Mouse (Mus musculus) limb, embryonic 14.5 days (tissue): ENCODE results near the gene Tmem237. TPM values are rescaled to one million over a fixed set of nuclear protein-coding genes. Genes with fewer than 3 reads are reported as not detected.

Source experiments
- ATAC-seq: fragments of 200-750 bp; cut with Nextera tagmentation; 2 replicates; pipeline ENCODE4 v1.8.0; 2017; ENCODE audit warnings: low read depth, moderate number of reproducible peaks, moderate TSS enrichment; ENCODE audit not compliant: low FRiP score
- DNase-seq: peaks from one replicate; pipeline ENCODE4 v3.0.0-alpha.2; 2015; ENCODE audit warnings: low spot score
- H3K27ac ChIP-seq: fragments of 300-500 bp; sonication (generic); replicated peaks from 2 replicates; pipeline ENCODE4 v1.5.1; 2014; ENCODE audit warnings: low read depth, mild to moderate bottlenecking, low read length, moderate library complexity, mixed read lengths
- H3K27me3 ChIP-seq: fragments of 300-500 bp; sonication (generic); 2 replicates; pipeline ENCODE4 v1.6.1; 2014; ENCODE audit warnings: low read length, mixed read lengths; ENCODE audit not compliant: control insufficient read depth, insufficient read depth
- H3K36me3 ChIP-seq: fragments of 300-500 bp; sonication (generic); 2 replicates; pipeline ENCODE4 v1.6.1; 2014; ENCODE audit warnings: mild to moderate bottlenecking, low read length, moderate library complexity, mixed read lengths; ENCODE audit not compliant: control insufficient read depth, insufficient read depth
- H3K4me1 ChIP-seq: fragments of 300-500 bp; sonication (generic); 2 replicates; pipeline ENCODE4 v1.6.1; 2014; ENCODE audit warnings: antibody characterized with exemption, low read length, mixed read lengths; ENCODE audit not compliant: control insufficient read depth, insufficient read depth
- H3K4me2 ChIP-seq: fragments of 300-500 bp; sonication (generic); replicated peaks from 2 replicates; pipeline ENCODE4 v1.6.1; 2014; ENCODE audit warnings: low read depth, mild to moderate bottlenecking, low read length, moderate library complexity; ENCODE audit not compliant: severe bottlenecking
- H3K4me3 ChIP-seq: fragments of 300-500 bp; sonication (generic); replicated peaks from 2 replicates; pipeline ENCODE4 v1.5.1; 2014; ENCODE audit warnings: low read length
- H3K9ac ChIP-seq: fragments of 300-500 bp; sonication (generic); 2 replicates; pipeline ENCODE4 v1.6.1; 2014; ENCODE audit warnings: mild to moderate bottlenecking, low read depth, low read length, moderate library complexity; ENCODE audit not compliant: severe bottlenecking
- H3K9me3 ChIP-seq: fragments of 300-500 bp; sonication (generic); 2 replicates; pipeline ENCODE4 v1.6.1; 2016; ENCODE audit warnings: low read length; ENCODE audit not compliant: control insufficient read depth
- POLR2A ChIP-seq: fragments of 200-500 bp; IDR thresholded peaks from 2 replicates; pipeline ENCODE4 v1.8.0; 2012; ENCODE audit warnings: inconsistent platforms, mild to moderate bottlenecking, moderate library complexity, borderline replicate concordance; ENCODE audit not compliant: insufficient read depth, insufficient read length; ENCODE audit errors: extremely low read depth
- WGBS: fragments of 180-500 bp; shearing (Covaris S2); extraction: QIAGEN DNeasy Blood & Tissue Kit; methylation state at CpG from one replicate; pipeline ENCODE4 v1.1.7; 2014; 5-methylcytosine and 5-hydroxymethylcytosine counted together
- polyA plus RNA-seq, 2 experiments: library from polyadenylated mRNA; depleted of rRNA in 1 of 2; stranded (reverse) in 1 of 2; unstranded in 1 of 2; fragments of >200 nt; fragmentation: Nextera tagmentation in 1 of 2; extraction: Ambion mirVana in 1 of 2; gene quantifications; 2 replicates each; pipeline versions ENCODE4 v1.2.1 to v1.2.3; 2012 to 2014

Gene Tmem237
- polyA plus RNA-seq, 2 experiments: 26.0 to 33.3 TPM

DNA sequence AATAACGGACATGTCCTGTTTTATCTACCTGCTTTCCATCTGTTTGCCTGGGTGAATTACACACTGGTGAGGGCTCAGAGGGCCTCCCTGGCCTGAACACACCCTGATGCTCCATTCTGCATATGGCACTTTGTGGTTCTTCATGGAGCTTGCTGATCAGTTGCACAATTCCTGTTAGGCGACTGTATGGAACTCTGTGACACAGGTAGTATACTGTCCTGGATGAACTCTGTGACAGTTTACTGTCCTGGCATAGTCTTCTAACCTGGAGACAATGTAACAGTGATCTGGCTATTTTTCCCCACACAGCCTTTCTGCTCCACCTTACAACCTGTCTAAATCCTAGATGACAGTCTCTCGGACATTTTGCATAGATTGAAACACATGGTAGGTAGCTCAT, 38.9 kb upstream of the Tmem237 start:
- Histone ChIP-seq H3K9me3 (no peaks in the 10 kb centered on the region), H3K36me3 (peaks cover 10% of the 10 kb centered on the region), H3K4me1 (peaks cover 6% of the 10 kb centered on the region; the same call in 1 of the 2 replicates), H3K4me3 (no peak overlapping the region), H3K27me3 (no peaks in the 10 kb centered on the region), H3K27ac (no peak overlapping the region), H3K9ac (no peak overlapping the region), H3K4me2 (no peak overlapping the region)
- WGBS: 84% methylated on average over 3 of the region's 3 CpGs
- TF ChIP-seq POLR2A: no peak
- ATAC-seq (no peak), DNase-seq (no peak)

- ATAC-seq (no peak), DNase-seq (no peak)
- no peak for TF ChIP-seq POLR2A
- Histone ChIP-seq H3K4me2 (no peak overlapping the region), H3K36me3 (peaks cover 8% of the 10 kb centered on the region), H3K27ac (no peak overlapping the region), H3K27me3 (no peaks in the 10 kb centered on the region), H3K4me3 (no peak overlapping the region), H3K4me1 (peaks cover 6% of the 10 kb centered on the region; the same call in 1 of the 2 replicates), H3K9me3 (no peaks in the 10 kb centered on the region), H3K9ac (no peak overlapping the region)
- WGBS: 77% methylated on average over 7 of the region's 7 CpGs
These were observed 38.3 kb upstream of the Tmem237 start for GRCm38 (mm10) chr1:59158498-59158897.

DNA sequence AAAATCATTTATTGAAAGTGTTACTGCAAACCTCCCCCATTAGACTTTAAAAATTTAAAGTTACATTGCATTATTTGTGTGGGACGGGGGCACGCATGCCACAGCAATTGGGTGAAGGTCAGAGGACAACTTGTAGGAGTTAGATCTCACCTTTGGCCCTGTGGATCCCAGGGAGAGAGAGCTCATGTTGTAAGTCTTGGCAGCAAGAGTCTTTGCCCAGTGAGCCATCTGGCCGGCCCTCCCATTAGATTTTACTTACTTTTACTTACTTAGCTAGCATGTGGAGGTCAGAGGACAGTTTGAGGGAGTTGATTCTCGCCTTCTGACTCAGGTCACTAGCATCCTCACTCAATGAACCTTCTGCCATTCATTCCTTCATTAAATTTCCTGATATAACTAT, 37.6 kb upstream of the Tmem237 start:
- DNase-seq (no peak), ATAC-seq (no peak)
- no peaks in the 10 kb centered on the region for H3K9me3 ChIP-seq
- 83% methylated on average over 4 of the region's 4 CpGs for WGBS
- TF ChIP-seq POLR2A: no peak
- no peak overlapping the region for H3K4me3 ChIP-seq
- peaks cover 1% of the 10 kb centered on the region; the same call in 1 of the 2 replicates for H3K36me3 ChIP-seq
- H3K9ac ChIP-seq: no peak overlapping the region
- H3K27me3 ChIP-seq: no peaks in the 10 kb centered on the region
- H3K4me2 ChIP-seq: no peak overlapping the region
- no peak overlapping the region for H3K27ac ChIP-seq
- no peaks in the 10 kb centered on the region for H3K4me1 ChIP-seq

DNA sequence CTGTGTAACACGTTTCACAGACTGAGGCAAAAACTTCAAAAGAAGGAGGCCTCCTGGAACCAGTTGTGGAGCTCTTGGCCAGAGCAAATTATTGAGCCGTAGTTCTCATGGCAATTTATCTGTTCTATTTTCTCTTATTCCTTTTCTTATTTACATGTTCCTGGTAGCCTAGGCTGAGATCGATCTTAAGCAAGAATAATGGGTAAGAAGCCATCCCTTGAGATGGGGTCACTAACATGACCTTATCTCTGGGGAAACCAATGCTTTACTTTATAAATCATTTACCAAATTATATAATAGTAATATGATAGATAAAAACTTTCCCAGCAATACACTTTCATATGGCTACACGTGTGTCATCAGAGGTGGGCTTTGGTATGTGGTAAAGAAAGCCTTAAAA, 32.1 kb upstream of the Tmem237 start:
- Histone ChIP-seq H3K4me2 (no peak overlapping the region), H3K27me3 (no peaks in the 10 kb centered on the region), H3K4me3 (no peak overlapping the region), H3K9me3 (no peaks in the 10 kb centered on the region), H3K4me1 (no peaks in the 10 kb centered on the region), H3K36me3 (no peaks in the 10 kb centered on the region), H3K9ac (no peak overlapping the region), H3K27ac (no peak overlapping the region)
- 68% methylated on average over 4 of the region's 4 CpGs for WGBS
- no peak for TF ChIP-seq POLR2A
- DNase-seq: no peak
- no peak for ATAC-seq

DNA sequence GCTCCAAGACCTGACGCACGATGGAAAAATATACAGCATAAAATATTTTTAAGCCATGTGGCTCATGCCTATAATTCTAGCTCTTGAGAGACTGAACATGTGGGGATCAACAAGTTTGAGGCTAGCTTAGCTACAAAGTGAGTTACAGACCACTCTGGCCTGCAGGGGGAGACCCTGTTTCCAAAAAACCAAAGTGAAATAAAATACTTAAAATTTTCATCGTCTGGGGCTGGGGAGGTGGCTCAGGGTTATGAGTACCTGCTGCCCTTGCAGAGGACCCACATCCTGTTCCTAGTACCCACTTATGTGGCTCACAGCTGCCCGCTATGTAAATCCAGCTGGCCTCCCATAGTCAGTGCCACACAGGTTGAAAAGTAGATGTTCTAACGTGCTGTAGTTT, 30.3 kb upstream of the Tmem237 start:
- Histone ChIP-seq H3K4me1 (no peaks in the 10 kb centered on the region), H3K4me2 (no peak overlapping the region), H3K9ac (no peak overlapping the region), H3K27me3 (no peaks in the 10 kb centered on the region), H3K4me3 (no peak overlapping the region), H3K27ac (no peak overlapping the region), H3K36me3 (no peaks in the 10 kb centered on the region), H3K9me3 (no peaks in the 10 kb centered on the region)
- DNase-seq (no peak), ATAC-seq (no peak)
- WGBS: 66% methylated on average over 5 of the region's 5 CpGs
- TF ChIP-seq POLR2A: no peak

DNA sequence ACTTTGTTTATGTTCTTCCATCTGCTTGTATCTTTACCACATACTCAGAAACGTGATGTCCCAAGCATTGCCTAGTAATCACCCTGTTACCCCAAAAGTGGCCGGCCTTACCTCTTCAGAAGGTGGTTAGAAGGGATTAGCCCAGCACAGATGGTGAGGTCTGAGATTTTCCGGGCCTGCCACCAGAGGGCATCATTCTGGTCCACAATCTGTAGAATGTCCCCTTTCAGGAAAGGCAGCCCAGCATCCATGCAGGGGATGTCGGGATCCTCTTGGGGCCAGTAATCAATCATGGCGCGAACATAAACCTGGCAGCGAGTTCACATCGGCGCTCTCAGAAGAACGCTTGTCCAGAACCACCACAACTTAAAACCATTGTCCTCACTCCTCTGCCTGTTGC, 24.3 kb upstream of the Tmem237 start:
- H3K4me2 ChIP-seq: no peak overlapping the region
- WGBS: 76% methylated on average over 10 of the region's 10 CpGs
- H3K4me3 ChIP-seq: no peak overlapping the region
- no peak overlapping the region for H3K9ac ChIP-seq
- no peak for TF ChIP-seq POLR2A
- no peak for DNase-seq
- H3K27me3 ChIP-seq: no peaks in the 10 kb centered on the region
- H3K36me3 ChIP-seq: no peaks in the 10 kb centered on the region
- no peak overlapping the region for H3K27ac ChIP-seq
- no peak for ATAC-seq
- no peaks in the 10 kb centered on the region for H3K9me3 ChIP-seq
- H3K4me1 ChIP-seq: no peaks in the 10 kb centered on the region
